Mouse (Mus musculus): ENCODE measurements around the gene Leng1. TPM values are rescaled to one million over a fixed set of nuclear protein-coding genes. Genes with fewer than 3 reads are reported as not detected.

The Leng1 gene
- polyA plus RNA-seq, 1 experiment from 2014 or later, result 16.8 TPM

GRCm38 (mm10) chr7:3644672-3645487, 20.8 kb downstream of the Leng1 start, which contains the start of gene Cnot3:
Cnot3 (plus strand) TSS chr7:3645268.
- Histone ChIP-seq H3K36me3 (ENCODE audit: control insufficient read depth, insufficient read depth, low read length) (peaks cover 9% of the 10 kb centered on the region), H3K27me3 (replicated peaks; ENCODE audit: control insufficient read depth, insufficient read depth, low read length) (no peaks in the 10 kb centered on the region), H3K27ac (ENCODE audit: low read length) (peak within 1 kb of the TSS; percentile 98), H3K9ac (ENCODE audit: low read depth, low read length) (peak within 1 kb of the TSS; percentile 100), H3K9me3 (ENCODE audit: control insufficient read depth, low read length) (no peaks in the 10 kb centered on the region), H3K4me2 (ENCODE audit: low read depth, low read length) (peak within 1 kb of the TSS; percentile 90), H3K4me1 (ENCODE audit: control insufficient read depth, insufficient read depth, low read length) (peaks cover 30% of the 10 kb centered on the region), H3K4me3 (ENCODE audit: low read length) (peak within 1 kb of the TSS; percentile 98)
- under 1% methylated on average over 55 of the region's 58 CpGs for WGBS
- ATAC-seq, result peak; percentile 99

GRCm38 (mm10) chr7:3644348-3644671, 21.3 kb downstream of the Leng1 start:
- Histone ChIP-seq H3K27me3 (replicated peaks; ENCODE audit: control insufficient read depth, insufficient read depth, low read length) (no peaks in the 10 kb centered on the region), H3K27ac (ENCODE audit: low read length) (peak overlapping the region; percentile 54), H3K4me3 (ENCODE audit: low read length) (peak overlapping the region; percentile 46), H3K9ac (ENCODE audit: low read depth, low read length) (0 out of 2 replicates have a peak overlapping the region, but pooled peaks have one; percentile 43), H3K4me1 (ENCODE audit: control insufficient read depth, insufficient read depth, low read length) (peaks cover 28% of the 10 kb centered on the region), H3K9me3 (ENCODE audit: control insufficient read depth, low read length) (no peaks in the 10 kb centered on the region), H3K4me2 (ENCODE audit: low read depth, low read length) (peak overlapping the region; percentile 69), H3K36me3 (ENCODE audit: control insufficient read depth, insufficient read depth, low read length) (peaks cover 15% of the 10 kb centered on the region)
- ATAC-seq, result peak; percentile 0
- under 1% methylated on average over 11 of the region's 11 CpGs for WGBS

DNA sequence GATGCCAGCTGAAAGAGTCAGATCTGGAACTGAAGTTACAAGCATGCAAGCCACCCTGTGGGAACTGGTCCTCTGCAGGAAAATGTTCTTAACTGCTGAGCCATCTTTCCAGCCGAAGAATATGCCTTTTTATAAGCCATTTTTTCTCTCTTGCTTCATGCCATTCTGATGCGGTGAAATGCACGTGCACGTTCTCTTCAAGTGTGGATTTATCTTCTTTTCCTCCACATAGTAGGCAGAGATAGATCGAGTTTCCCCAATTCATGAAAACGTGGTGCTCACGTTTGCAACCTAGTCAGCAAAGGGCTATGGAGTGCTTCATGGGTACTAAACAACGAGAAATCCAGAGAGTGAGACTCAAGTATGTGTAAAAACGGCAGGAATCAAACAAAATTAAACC, 21.8 kb downstream of the Leng1 start:
- Histone ChIP-seq H3K9me3 (ENCODE audit: control insufficient read depth, low read length) (no peaks in the 10 kb centered on the region), H3K4me3 (ENCODE audit: low read length) (peak overlapping the region; percentile 46), H3K27ac (ENCODE audit: low read length) (peak overlapping the region; percentile 54; the same call in 1 of the 2 replicates), H3K27me3 (replicated peaks; ENCODE audit: control insufficient read depth, insufficient read depth, low read length) (no peaks in the 10 kb centered on the region), H3K4me2 (ENCODE audit: low read depth, low read length) (peak overlapping the region; percentile 69), H3K4me1 (ENCODE audit: control insufficient read depth, insufficient read depth, low read length) (peaks cover 28% of the 10 kb centered on the region), H3K36me3 (ENCODE audit: control insufficient read depth, insufficient read depth, low read length) (peaks cover 16% of the 10 kb centered on the region), H3K9ac (ENCODE audit: low read depth, low read length) (peak overlapping the region; percentile 43)
- no peak for ATAC-seq
- 18% methylated on average over 9 of the region's 9 CpGs for WGBS

DNA sequence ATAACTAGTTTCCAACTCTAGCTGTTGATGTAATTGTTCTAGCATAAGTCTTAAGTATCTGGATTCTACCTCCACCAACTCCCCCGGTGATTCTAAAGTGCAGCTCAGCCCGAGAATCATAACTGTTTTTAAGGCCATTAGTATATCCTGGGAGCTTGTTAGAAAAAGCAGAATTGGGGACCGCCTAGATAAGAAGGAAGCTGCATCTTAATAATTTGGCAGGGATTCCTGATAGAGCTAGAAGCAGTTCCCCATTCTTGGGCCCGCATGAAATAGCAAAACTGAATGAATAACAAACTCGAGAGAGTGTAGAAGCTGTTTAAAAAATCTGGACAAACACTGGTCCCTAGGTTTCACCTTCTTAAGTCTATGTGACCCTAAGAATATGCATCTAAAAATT, 22.2 kb downstream of the Leng1 start:
- ATAC-seq, result no peak
- Histone ChIP-seq H3K36me3 (ENCODE audit: control insufficient read depth, insufficient read depth, low read length) (peaks cover 18% of the 10 kb centered on the region), H3K9me3 (ENCODE audit: control insufficient read depth, low read length) (no peaks in the 10 kb centered on the region), H3K4me2 (ENCODE audit: low read depth, low read length) (no peak overlapping the region), H3K4me1 (ENCODE audit: control insufficient read depth, insufficient read depth, low read length) (peaks cover 27% of the 10 kb centered on the region), H3K27ac (ENCODE audit: low read length) (no peak overlapping the region), H3K9ac (ENCODE audit: low read depth, low read length) (no peak overlapping the region), H3K4me3 (ENCODE audit: low read length) (no peak overlapping the region), H3K27me3 (replicated peaks; ENCODE audit: control insufficient read depth, insufficient read depth, low read length) (no peaks in the 10 kb centered on the region)
- WGBS, result 64% methylated on average over 5 of the region's 5 CpGs

DNA sequence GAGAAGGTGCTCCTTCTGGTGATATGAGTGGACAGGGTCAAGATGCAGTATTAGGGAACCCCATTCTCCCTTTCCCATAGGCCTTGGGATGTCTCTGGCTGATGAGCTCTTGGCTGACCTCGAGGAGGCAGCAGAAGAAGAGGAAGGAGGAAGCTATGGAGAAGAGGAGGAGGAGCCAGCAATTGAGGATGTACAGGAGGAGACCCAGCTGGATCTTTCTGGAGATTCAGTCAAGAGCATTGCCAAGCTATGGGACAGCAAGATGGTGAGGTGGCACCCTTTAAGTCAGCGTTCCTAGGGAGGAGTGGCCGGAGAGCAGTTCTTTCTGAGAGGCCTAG, 35.2 kb downstream of the Leng1 start:
- Histone ChIP-seq H3K4me1 (ENCODE audit: control insufficient read depth, insufficient read depth, low read length) (peaks cover 14% of the 10 kb centered on the region), H3K9me3 (ENCODE audit: control insufficient read depth, low read length) (no peaks in the 10 kb centered on the region), H3K36me3 (ENCODE audit: control insufficient read depth, insufficient read depth, low read length) (no peaks in the 10 kb centered on the region), H3K9ac (ENCODE audit: low read depth, low read length) (peak overlapping the region; percentile 74), H3K27me3 (replicated peaks; ENCODE audit: control insufficient read depth, insufficient read depth, low read length) (no peaks in the 10 kb centered on the region), H3K27ac (ENCODE audit: low read length) (no peak overlapping the region), H3K4me3 (ENCODE audit: low read length) (peak overlapping the region; percentile 57), H3K4me2 (ENCODE audit: low read depth, low read length) (peak overlapping the region; percentile 84)
- WGBS, result 50% methylated on average over 3 of the region's 3 CpGs
- peak; percentile 7 for ATAC-seq

GRCm38 (mm10) chr7:3629543-3630477, 35.8 kb downstream of the Leng1 start, which contains the start of the genes Tfpt and Prpf31:
Tfpt (minus strand) TSS chr7:3629929.
Prpf31 (plus strand) TSS chr7:3629985.
- peak within 1 kb of the TSS; percentile 53 for H3K27ac ChIP-seq (ENCODE audit: low read length)
- peak within 1 kb of the TSS; percentile 74 for H3K9ac ChIP-seq (ENCODE audit: low read depth, low read length)
- peak; percentile 94 for ATAC-seq
- no peaks in the 10 kb centered on the region for H3K36me3 ChIP-seq (ENCODE audit: control insufficient read depth, insufficient read depth, low read length)
- under 1% methylated on average over 47 of the region's 47 CpGs for WGBS
- no peaks in the 10 kb centered on the region for H3K27me3 ChIP-seq (replicated peaks; ENCODE audit: control insufficient read depth, insufficient read depth, low read length)
- peak within 1 kb of the TSS; percentile 57 for H3K4me3 ChIP-seq (ENCODE audit: low read length)
- no peaks in the 10 kb centered on the region for H3K9me3 ChIP-seq (ENCODE audit: control insufficient read depth, low read length)
- H3K4me1 ChIP-seq (ENCODE audit: control insufficient read depth, insufficient read depth, low read length), result peaks cover 14% of the 10 kb centered on the region
- H3K4me2 ChIP-seq (ENCODE audit: low read depth, low read length), result peak within 1 kb of the TSS; percentile 96

GRCm38 (mm10) chr7:3629030-3629429, 36.6 kb downstream of the Leng1 start:
- H3K36me3 ChIP-seq (ENCODE audit: control insufficient read depth, insufficient read depth, low read length), result no peaks in the 10 kb centered on the region
- peak overlapping the region; percentile 57 for H3K4me3 ChIP-seq (ENCODE audit: low read length)
- peaks cover 14% of the 10 kb centered on the region for H3K4me1 ChIP-seq (ENCODE audit: control insufficient read depth, insufficient read depth, low read length)
- H3K9ac ChIP-seq (ENCODE audit: low read depth, low read length), result peak overlapping the region; percentile 74
- ATAC-seq, result peak; percentile 42
- H3K9me3 ChIP-seq (ENCODE audit: control insufficient read depth, low read length), result no peaks in the 10 kb centered on the region
- H3K4me2 ChIP-seq (ENCODE audit: low read depth, low read length), result peak overlapping the region; percentile 96
- no peaks in the 10 kb centered on the region for H3K27me3 ChIP-seq (replicated peaks; ENCODE audit: control insufficient read depth, insufficient read depth, low read length)
- WGBS, result 33% methylated on average over 4 of the region's 4 CpGs
- no peak overlapping the region for H3K27ac ChIP-seq (ENCODE audit: low read length)

DNA sequence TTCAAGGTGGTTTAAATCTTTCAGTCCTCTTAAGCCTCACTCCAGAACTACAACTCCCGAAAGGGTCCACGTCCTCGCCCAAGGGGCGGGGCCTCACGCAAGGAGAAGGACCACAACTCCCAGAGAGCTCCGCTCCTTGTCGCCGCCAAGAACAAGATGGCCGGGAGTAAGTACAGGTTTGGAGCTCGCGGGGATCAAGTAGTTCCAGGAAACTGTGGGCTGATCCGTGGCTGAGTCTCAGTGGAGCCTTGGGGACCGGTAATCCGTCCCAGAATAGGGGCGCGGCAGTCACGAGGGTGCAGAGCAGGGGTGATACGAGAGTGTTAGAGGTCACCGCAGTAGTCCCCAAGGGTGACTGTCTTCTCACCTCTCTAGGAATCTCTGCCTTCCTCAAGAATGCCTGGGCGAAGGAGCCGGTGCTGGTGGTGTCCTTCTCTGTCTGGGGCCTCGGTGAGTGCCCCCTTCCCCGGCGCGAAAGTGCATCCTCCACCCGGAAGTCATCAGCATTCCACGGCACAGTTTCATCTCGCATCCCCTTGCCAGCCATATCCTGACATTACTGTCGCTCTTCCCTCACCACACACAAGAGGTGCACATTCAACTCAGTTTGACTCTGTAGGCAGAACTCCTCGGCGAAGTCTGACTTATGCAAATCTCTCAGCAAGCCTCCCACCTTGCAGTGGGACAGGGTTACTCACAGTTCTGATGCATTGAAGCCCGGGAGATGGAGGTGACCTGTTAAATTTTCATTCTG, 48.2 kb downstream of the Leng1 start, which contains the start of gene Ndufa3:
Gene Ndufa3, plus strand, starts transcription at position 132 of the 754 bp plus-strand sequence.
- Histone ChIP-seq H3K9ac (ENCODE audit: low read depth, low read length) (peak within 1 kb of the TSS; percentile 81), H3K4me3 (ENCODE audit: low read length) (peak within 1 kb of the TSS; percentile 85), H3K27me3 (replicated peaks; ENCODE audit: control insufficient read depth, insufficient read depth, low read length) (no peaks in the 10 kb centered on the region), H3K36me3 (ENCODE audit: control insufficient read depth, insufficient read depth, low read length) (peaks cover 8% of the 10 kb centered on the region; the same call in 1 of the 2 replicates), H3K9me3 (ENCODE audit: control insufficient read depth, low read length) (no peaks in the 10 kb centered on the region), H3K27ac (ENCODE audit: low read length) (peak within 1 kb of the TSS; percentile 40), H3K4me1 (ENCODE audit: control insufficient read depth, insufficient read depth, low read length) (peaks cover 4% of the 10 kb centered on the region; the same call in 1 of the 2 replicates), H3K4me2 (ENCODE audit: low read depth, low read length) (peak within 1 kb of the TSS; percentile 86)
- WGBS, result under 1% methylated on average over 32 of the region's 32 CpGs
- ATAC-seq, result peak; percentile 98

Data from intestine, embryonic 16.5 days (tissue).